Mouse (Mus musculus) erythroblast, embryonic 14.5 days (primary cell): ENCODE measurements around the gene Thra.

Source experiments
- GATA1 ChIP-seq: IDR thresholded peaks from 2 replicates; pipeline ENCODE4 v1.6.1; 2012; ENCODE audit warnings: low read length, inconsistent platforms, mixed read lengths
- TAL1 ChIP-seq: IDR thresholded peaks from 3 replicates; pipeline ENCODE4 v1.6.1; 2012; ENCODE audit warnings: low read length, inconsistent platforms, mixed read lengths

DNA sequence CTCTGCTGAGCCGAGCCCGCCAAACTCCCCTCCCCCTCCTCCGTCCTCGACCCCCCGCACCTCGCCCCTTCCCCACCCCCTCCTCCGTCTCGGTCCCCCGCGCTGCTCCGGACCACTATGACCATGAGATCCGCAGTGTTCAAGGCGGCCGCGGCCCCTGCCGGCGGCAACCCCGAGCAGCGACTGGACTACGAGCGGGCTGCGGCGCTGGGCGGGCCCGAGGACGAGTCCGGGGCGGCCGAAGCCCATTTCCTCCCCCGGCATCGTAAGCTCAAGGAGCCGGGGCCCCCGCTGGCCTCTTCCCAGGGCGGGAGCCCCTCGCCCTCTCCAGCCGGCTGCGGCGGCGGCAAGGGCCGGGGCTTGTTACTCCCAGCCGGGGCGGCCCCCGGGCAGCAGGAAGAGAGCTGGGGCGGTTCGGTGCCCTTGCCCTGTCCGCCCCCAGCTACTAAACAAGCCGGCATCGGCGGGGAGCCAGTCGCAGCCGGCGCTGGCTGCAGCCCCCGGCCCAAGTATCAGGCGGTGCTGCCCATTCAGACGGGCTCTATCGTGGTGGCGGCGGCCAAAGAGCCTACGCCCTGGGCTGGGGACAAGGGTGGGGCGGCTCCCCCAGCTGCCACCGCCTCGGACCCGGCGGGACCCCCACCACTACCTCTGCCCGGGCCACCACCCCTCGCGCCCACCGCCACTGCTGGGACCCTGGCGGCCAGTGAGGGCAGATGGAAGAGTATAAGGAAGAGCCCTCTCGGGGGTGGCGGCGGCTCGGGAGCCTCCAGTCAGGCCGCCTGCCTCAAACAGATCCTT is 55.5 kb downstream of the Thra start:
- TF ChIP-seq GATA1 (no peak), TAL1 (no peak)
